Mouse (Mus musculus): ENCODE measurements around the gene Meaf6. TPM values are rescaled to one million over a fixed set of nuclear protein-coding genes. Genes with fewer than 3 reads are reported as not detected.

Meaf6 gene
- polyA plus RNA-seq, 1 experiment from 2014 or later: 22.3 TPM

GRCm38 (mm10) chr4:125066490-125067370 lies 18.2 kb upstream of the Meaf6 start, which contains the start of gene Snip1:
Gene Snip1 (plus strand): TSS chr4:125066672.
- in situ Hi-C loops (cut with MboI; ENCODE audit: low pct_unique_long_range_greater_than_20kb): loop anchor here (10.0 kb wide), 1 partner anchor 212 kb away; the partner anchor contains the start of genes 1110065P20Rik and Yrdc
- no peaks in the 10 kb centered on the region for H3K27me3 ChIP-seq
- peak; percentile 46 for DNase-seq (ENCODE audit: low read depth, low spot score)
- ATAC-seq: peak; percentile 91
- TF ChIP-seq CTCF (IDR thresholded peaks at IDR 0.05): no peak
- ChIA-PET POLR2A (interaction anchor here (1.4 kb wide), 1 partner anchor 10 kb away, joined by 5 read pairs; no protein-coding TSS in a partner anchor), CTCF (no interaction called here)

DNA sequence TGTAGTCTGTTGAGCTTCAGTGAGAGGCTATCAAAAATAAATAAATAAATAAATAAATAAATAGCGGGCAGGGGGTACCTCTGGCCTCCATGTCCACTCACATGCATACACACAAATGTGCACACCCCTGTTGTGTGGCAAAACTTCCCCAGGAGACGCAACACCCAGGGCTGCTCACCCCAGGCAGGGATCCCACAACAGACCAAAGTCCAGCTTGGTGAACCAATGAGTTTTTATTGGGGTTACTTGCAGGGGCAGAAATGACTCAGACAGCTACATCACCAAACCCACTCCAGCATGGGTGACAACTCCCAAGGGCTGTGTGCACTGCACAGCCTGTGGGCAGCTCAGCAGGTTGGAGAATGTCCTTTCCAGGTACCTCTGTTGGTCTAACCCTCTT lies 7.2 kb upstream of the Meaf6 start:
- no peak for TF ChIP-seq CTCF (IDR thresholded peaks at IDR 0.05)
- in situ Hi-C loops (cut with MboI; ENCODE audit: low pct_unique_long_range_greater_than_20kb): no loop called here
- DNase-seq (ENCODE audit: low read depth, low spot score): no peak
- ChIA-PET CTCF (no interaction called here), POLR2A (no interaction called here)
- H3K27me3 ChIP-seq: no peaks in the 10 kb centered on the region
- no peak for ATAC-seq

- CTCF ChIA-PET: no interaction called here
- H3K27me3 ChIP-seq: no peaks in the 10 kb centered on the region
- POLR2A ChIA-PET: no interaction called here
- TF ChIP-seq CTCF (IDR thresholded peaks at IDR 0.05): no peak
- DNase-seq (ENCODE audit: low read depth, low spot score) (no peak), ATAC-seq (no peak)
- in situ Hi-C loops (cut with MboI; ENCODE audit: low pct_unique_long_range_greater_than_20kb): no loop called here
Measured at GRCm38 (mm10) chr4:125078698-125079097, 6.2 kb upstream of the Meaf6 start.

DNA sequence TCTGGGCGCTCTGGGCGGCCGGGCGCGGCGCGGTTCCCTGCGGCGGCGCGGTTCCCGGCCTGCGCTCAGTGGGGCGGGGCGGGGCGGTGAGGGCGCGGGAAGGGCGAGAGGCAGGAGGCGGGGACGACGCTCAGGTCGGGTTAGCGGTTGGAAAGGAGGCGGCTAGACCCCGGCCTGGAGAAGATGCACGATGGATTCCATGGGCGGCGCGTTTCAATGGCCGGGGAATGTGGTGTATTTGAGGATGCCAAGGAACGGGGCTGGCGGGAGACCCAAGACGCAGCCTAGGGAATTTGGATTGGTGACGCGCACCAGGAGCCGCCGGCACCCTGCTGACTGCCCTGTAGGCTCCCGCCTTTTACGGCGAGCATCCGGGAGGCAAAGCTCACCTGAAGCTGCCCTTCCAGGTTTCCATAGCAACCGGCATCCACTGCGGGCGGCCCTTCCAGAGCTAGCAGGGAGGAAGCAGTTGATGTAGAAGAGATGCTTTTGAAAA lies 460 bp downstream of the Meaf6 start:
- DNase-seq (ENCODE audit: low read depth, low spot score): no peak

DNA sequence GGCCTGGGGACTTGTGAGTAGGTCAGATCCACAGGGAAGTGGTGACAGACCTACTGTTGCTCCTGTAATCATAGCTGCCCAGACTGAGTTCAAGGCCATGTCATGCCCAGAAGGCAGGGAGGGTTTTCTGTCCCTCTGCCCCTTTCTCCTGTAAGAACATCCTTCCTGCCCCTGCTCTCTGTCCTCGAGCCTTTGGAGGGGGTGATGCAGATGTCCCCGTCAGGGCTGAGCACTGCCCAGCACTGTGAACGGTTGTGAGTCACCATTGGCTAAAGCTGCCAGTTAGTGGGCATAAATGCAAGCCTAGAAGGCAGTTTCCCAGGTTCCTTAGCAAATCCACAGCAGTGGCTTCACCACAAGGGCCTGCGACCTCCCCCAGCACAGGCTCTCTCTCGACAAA lies 8.1 kb downstream of the Meaf6 start:
- DNase-seq (ENCODE audit: low read depth, low spot score) (no peak), ATAC-seq (no peak)
- CTCF ChIA-PET: interaction anchor here (3.9 kb wide), 1 partner anchor 8 kb away, joined by 15 read pairs; the partner anchor contains the start of gene Meaf6
- TF ChIP-seq CTCF (IDR thresholded peaks at IDR 0.05): no peak
- no peaks in the 10 kb centered on the region for H3K27me3 ChIP-seq
- POLR2A ChIA-PET: no interaction called here
- in situ Hi-C loops (cut with MboI; ENCODE audit: low pct_unique_long_range_greater_than_20kb): no loop called here

More for the DNA sequence above, 460 bp downstream of the Meaf6 start:
- ChIA-PET POLR2A (no interaction called here), CTCF (interaction anchor here (0.9 to 2.0 kb wide), 9 partner anchors 9 to 34 kb away, joined by 3 to 15 read pairs (median 4); partner anchors contain the start of gene Dnali1)
- ATAC-seq: peak; percentile 82
- TF ChIP-seq CTCF (IDR thresholded peaks at IDR 0.05): no peak
- no peaks in the 10 kb centered on the region for H3K27me3 ChIP-seq
- in situ Hi-C loops (cut with MboI; ENCODE audit: low pct_unique_long_range_greater_than_20kb): no loop called here

GRCm38 (mm10) chr4:125096066-125096465 lies 11.1 kb downstream of the Meaf6 start:
- POLR2A ChIA-PET: no interaction called here
- DNase-seq (ENCODE audit: low read depth, low spot score): no peak

GRCm38 (mm10) chr4:125097412-125097811 lies 12.5 kb downstream of the Meaf6 start:
- DNase-seq (ENCODE audit: low read depth, low spot score) (no peak), ATAC-seq (no peak)
- ChIA-PET POLR2A (no interaction called here), CTCF (interaction anchor here (1.0 kb wide), 1 partner anchor 12 kb away, joined by 3 read pairs; the partner anchor contains the start of gene Meaf6)
- H3K27me3 ChIP-seq: no peaks in the 10 kb centered on the region
- no peak for TF ChIP-seq CTCF (IDR thresholded peaks at IDR 0.05)
- in situ Hi-C loops (cut with MboI; ENCODE audit: low pct_unique_long_range_greater_than_20kb): no loop called here

More at GRCm38 (mm10) chr4:125096066-125096465, 11.1 kb downstream of the Meaf6 start:
- CTCF ChIA-PET: interaction anchor here (3.9 kb wide), 1 partner anchor 11 kb away, joined by 15 read pairs; the partner anchor contains the start of gene Meaf6
- no peaks in the 10 kb centered on the region for H3K27me3 ChIP-seq
- in situ Hi-C loops (cut with MboI; ENCODE audit: low pct_unique_long_range_greater_than_20kb): no loop called here
- no peak for ATAC-seq
- no peak for TF ChIP-seq CTCF (IDR thresholded peaks at IDR 0.05)

- in situ Hi-C loops (cut with MboI; ENCODE audit: low pct_unique_long_range_greater_than_20kb): no loop called here
- DNase-seq (ENCODE audit: low read depth, low spot score) (no peak), ATAC-seq (no peak)
- POLR2A ChIA-PET: no interaction called here
- TF ChIP-seq CTCF (IDR thresholded peaks at IDR 0.05): peak; percentile 87
- CTCF ChIA-PET: interaction anchor here (0.7 to 1.7 kb wide), 3 partner anchors 51 to 156 kb away, joined by 3 to 6 read pairs (median 4); no protein-coding TSS in a partner anchor
- no peaks in the 10 kb centered on the region for H3K27me3 ChIP-seq
Measured at GRCm38 (mm10) chr4:125099458-125099857, 14.5 kb downstream of the Meaf6 start.

DNA sequence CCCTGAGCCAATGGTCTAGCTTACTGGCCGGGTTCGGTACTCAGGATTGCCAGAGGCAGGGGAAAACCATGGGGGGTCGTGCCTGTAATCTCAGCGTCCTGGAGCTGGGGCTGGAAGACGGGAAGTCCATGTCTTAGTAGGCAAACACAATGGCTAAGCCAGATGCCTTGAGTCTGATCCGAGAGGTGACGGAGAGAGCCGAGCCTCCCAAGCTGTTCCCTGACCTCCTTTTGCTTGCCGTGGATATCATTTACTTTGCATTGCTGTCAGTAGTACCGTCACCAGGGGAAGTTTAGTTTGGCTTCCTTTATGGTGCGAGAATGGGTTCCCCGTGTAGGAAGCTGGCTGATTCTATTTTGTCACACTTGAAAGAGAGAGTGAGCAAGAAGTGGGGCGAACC lies 16.4 kb downstream of the Meaf6 start:
- H3K27me3 ChIP-seq: no peaks in the 10 kb centered on the region
- CTCF ChIA-PET: interaction anchor here (1.5 kb wide), 1 partner anchor 13 kb away, joined by 4 read pairs; no protein-coding TSS in a partner anchor
- ATAC-seq (no peak), DNase-seq (ENCODE audit: low read depth, low spot score) (no peak)
- POLR2A ChIA-PET: no interaction called here
- TF ChIP-seq CTCF (IDR thresholded peaks at IDR 0.05): no peak
- in situ Hi-C loops (cut with MboI; ENCODE audit: low pct_unique_long_range_greater_than_20kb): no loop called here

DNA sequence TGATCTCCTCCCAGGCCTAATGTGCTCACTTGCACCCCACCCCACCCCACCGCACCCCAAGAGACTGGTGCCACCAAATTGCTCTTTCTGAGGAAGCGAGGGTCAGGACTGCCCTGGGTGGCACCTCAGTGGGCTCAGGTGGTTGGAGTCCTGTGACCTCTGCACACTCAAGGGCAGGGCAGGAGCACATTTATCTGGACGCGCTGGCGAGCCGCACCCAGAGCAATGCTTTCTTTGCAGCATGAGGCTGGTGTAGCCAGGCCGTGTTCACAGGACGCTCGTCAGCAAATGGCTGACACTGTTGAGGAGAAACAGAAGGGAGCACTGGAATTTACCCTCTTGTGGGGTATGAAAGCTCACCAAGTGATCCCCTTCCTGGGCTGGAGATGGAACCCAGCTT lies 20.4 kb downstream of the Meaf6 start:
- POLR2A ChIA-PET: no interaction called here
- in situ Hi-C loops (cut with MboI; ENCODE audit: low pct_unique_long_range_greater_than_20kb): no loop called here
- no peaks in the 10 kb centered on the region for H3K27me3 ChIP-seq
- CTCF ChIA-PET: no interaction called here
- no peak for DNase-seq (ENCODE audit: low read depth, low spot score)
- no peak for TF ChIP-seq CTCF (IDR thresholded peaks at IDR 0.05)
- ATAC-seq: no peak

- ChIA-PET POLR2A (no interaction called here), CTCF (interaction anchor here (0.6 to 2.1 kb wide), 8 partner anchors 9 to 33 kb away, joined by 3 to 6 read pairs (median 4); no protein-coding TSS in a partner anchor)
- no peak for TF ChIP-seq CTCF (IDR thresholded peaks at IDR 0.05)
- no peaks in the 10 kb centered on the region for H3K27me3 ChIP-seq
- no peak for DNase-seq (ENCODE audit: low read depth, low spot score)
- in situ Hi-C loops (cut with MboI; ENCODE audit: low pct_unique_long_range_greater_than_20kb): no loop called here
- ATAC-seq: peak; percentile 33
Measured at GRCm38 (mm10) chr4:125114638-125115037, 29.7 kb downstream of the Meaf6 start.

Data from Patski (cell line).